Mouse (Mus musculus) forebrain, embryonic 15.5 days (tissue): ENCODE measurements around the gene Zfp352. TPM values are rescaled to one million over a fixed set of nuclear protein-coding genes. Genes with fewer than 3 reads are reported as not detected.
"Not testable (repeated sequence)": the region's sequence is repeated elsewhere in the genome, so short reads cannot be mapped to it uniquely, and the experiment has no call there.

Experiments
- ATAC-seq: fragments of 200-750 bp; cut with Nextera tagmentation; replicated peaks from 2 replicates; pipeline ENCODE4 v1.8.0; 2017; ENCODE audit warnings: mild to moderate bottlenecking, moderate TSS enrichment, moderate library complexity
- H3K27ac ChIP-seq: fragments of 300-500 bp; sonication (generic); replicated peaks from 2 replicates; pipeline ENCODE4 v1.5.1; 2015; ENCODE audit warnings: mild to moderate bottlenecking, inconsistent platforms
- H3K27me3 ChIP-seq: fragments of 300-500 bp; sonication (generic); 2 replicates; pipeline ENCODE4 v1.6.1; 2015; ENCODE audit warnings: inconsistent platforms
- H3K36me3 ChIP-seq: fragments of 300-500 bp; sonication (generic); 2 replicates; pipeline ENCODE4 v1.6.1; 2015; ENCODE audit warnings: mild to moderate bottlenecking, inconsistent platforms
- H3K4me1 ChIP-seq: fragments of 300-500 bp; sonication (generic); 2 replicates; pipeline ENCODE4 v1.6.1; 2015; ENCODE audit warnings: inconsistent platforms
- H3K4me2 ChIP-seq: fragments of 300-500 bp; sonication (generic); replicated peaks from 2 replicates; pipeline ENCODE4 v1.6.1; 2015; ENCODE audit warnings: mild to moderate bottlenecking, inconsistent platforms
- H3K4me3 ChIP-seq: fragments of 300-500 bp; sonication (generic); 2 replicates; pipeline ENCODE4 v1.5.1; 2015; ENCODE audit warnings: mild to moderate bottlenecking, inconsistent platforms
- H3K9ac ChIP-seq: fragments of 300-500 bp; sonication (generic); replicated peaks from 2 replicates; pipeline ENCODE4 v1.6.1; 2015; ENCODE audit warnings: mild to moderate bottlenecking, inconsistent platforms
- H3K9me3 ChIP-seq: fragments of 300-500 bp; sonication (generic); 2 replicates; pipeline ENCODE4 v1.6.1; 2016; ENCODE audit warnings: inconsistent platforms
- WGBS: fragments of 180-500 bp; shearing (Covaris S2); methylation state at CpG from one replicate; pipeline ENCODE4 v1.1.7; 2015; ENCODE audit warnings: mixed read lengths; 5-methylcytosine and 5-hydroxymethylcytosine counted together
- polyA plus RNA-seq: library from polyadenylated mRNA; unstranded; fragments of >200 nt; fragmentation: Nextera tagmentation; extraction: Ambion mirVana; gene quantifications from 2 replicates; pipeline ENCODE4 v1.2.1, GENCODE M21; 2015

The Zfp352 gene
- polyA plus RNA-seq: not detected in 2 replicates

GRCm38 (mm10) chr4:90218520-90218919 is at the start of gene Zfp352:
Gene Zfp352, plus strand, starts transcription at chr4:90218820.
- no peak within 1 kb of the TSS for H3K4me2 ChIP-seq
- H3K4me1 ChIP-seq: no peaks in the 10 kb centered on the region
- H3K9me3 ChIP-seq: no peaks in the 10 kb centered on the region
- no peak within 1 kb of the TSS for H3K4me3 ChIP-seq
- H3K36me3 ChIP-seq: no peaks in the 10 kb centered on the region
- no peak for ATAC-seq
- H3K9ac ChIP-seq: no peak within 1 kb of the TSS
- H3K27ac ChIP-seq: no peak within 1 kb of the TSS
- WGBS: 96% methylated on average over 2 of the region's 2 CpGs
- H3K27me3 ChIP-seq: no peaks in the 10 kb centered on the region

GRCm38 (mm10) chr4:90170890-90171483 is 47.6 kb upstream of the Zfp352 start:
- WGBS: 91% methylated on average over 3 of the region's 3 CpGs
- no peaks in the 10 kb centered on the region for H3K9me3 ChIP-seq
- H3K36me3 ChIP-seq: no peaks in the 10 kb centered on the region
- no peak overlapping the region for H3K27ac ChIP-seq
- H3K9ac ChIP-seq: no peak overlapping the region
- H3K4me3 ChIP-seq: no peak overlapping the region
- peak; percentile 91 for ATAC-seq
- H3K27me3 ChIP-seq: no peaks in the 10 kb centered on the region
- no peaks in the 10 kb centered on the region for H3K4me1 ChIP-seq
- no peak overlapping the region for H3K4me2 ChIP-seq

GRCm38 (mm10) chr4:90174036-90174435 is 44.6 kb upstream of the Zfp352 start:
- no peak for ATAC-seq
- Histone ChIP-seq H3K4me2 (no peak overlapping the region), H3K9ac (no peak overlapping the region), H3K27ac (no peak overlapping the region), H3K4me1 (no peaks in the 10 kb centered on the region), H3K27me3 (no peaks in the 10 kb centered on the region), H3K36me3 (no peaks in the 10 kb centered on the region), H3K9me3 (no peaks in the 10 kb centered on the region), H3K4me3 (no peak overlapping the region)
- 78% methylated on average over 1 of the region's 1 CpGs for WGBS

- no peak overlapping the region for H3K27ac ChIP-seq
- no peaks in the 10 kb centered on the region for H3K4me1 ChIP-seq
- ATAC-seq: no peak
- H3K4me3 ChIP-seq: no peak overlapping the region
- no peak overlapping the region for H3K9ac ChIP-seq
- no peaks in the 10 kb centered on the region for H3K36me3 ChIP-seq
- no peaks in the 10 kb centered on the region for H3K27me3 ChIP-seq
- 86% methylated on average over 5 of the region's 5 CpGs for WGBS
- no peaks in the 10 kb centered on the region for H3K9me3 ChIP-seq
- H3K4me2 ChIP-seq: no peak overlapping the region
Measured at GRCm38 (mm10) chr4:90203421-90203820, 15.2 kb upstream of the Zfp352 start.

- no peak for ATAC-seq
- 31% methylated on average over 1 of the region's 1 CpGs for WGBS
- no peaks in the 10 kb centered on the region for H3K27me3 ChIP-seq
- H3K4me3 ChIP-seq: no peak overlapping the region
- no peaks in the 10 kb centered on the region for H3K36me3 ChIP-seq
- no peak overlapping the region for H3K27ac ChIP-seq
- H3K4me2 ChIP-seq: no peak overlapping the region
- no peak overlapping the region for H3K9ac ChIP-seq
- no peaks in the 10 kb centered on the region for H3K9me3 ChIP-seq
- H3K4me1 ChIP-seq: no peaks in the 10 kb centered on the region
Measured at GRCm38 (mm10) chr4:90211475-90211874, 7.1 kb upstream of the Zfp352 start.

GRCm38 (mm10) chr4:90212076-90212475 is 6.5 kb upstream of the Zfp352 start:
- H3K9me3 ChIP-seq: no peaks in the 10 kb centered on the region
- no peak for ATAC-seq
- H3K9ac ChIP-seq: no peak overlapping the region
- H3K4me1 ChIP-seq: no peaks in the 10 kb centered on the region
- H3K4me3 ChIP-seq: no peak overlapping the region
- H3K4me2 ChIP-seq: no peak overlapping the region
- H3K27me3 ChIP-seq: no peaks in the 10 kb centered on the region
- H3K27ac ChIP-seq: no peak overlapping the region
- 67% methylated on average over 3 of the region's 3 CpGs for WGBS
- H3K36me3 ChIP-seq: no peaks in the 10 kb centered on the region

- ATAC-seq, H3K27ac ChIP-seq, H3K27me3 ChIP-seq, H3K4me3 ChIP-seq, H3K4me1 ChIP-seq, H3K4me2 ChIP-seq, H3K9ac ChIP-seq, H3K9me3 ChIP-seq, H3K36me3 ChIP-seq: not testable (repeated sequence)
- WGBS: 96% methylated on average over 5 of the region's 5 CpGs
Measured at GRCm38 (mm10) chr4:90235646-90236045, 17.0 kb downstream of the Zfp352 start.

GRCm38 (mm10) chr4:90269781-90270180 is 51.2 kb downstream of the Zfp352 start:
- H3K9me3 ChIP-seq: no peaks in the 10 kb centered on the region
- H3K9ac ChIP-seq: no peak overlapping the region
- H3K4me2 ChIP-seq: no peak overlapping the region
- no peaks in the 10 kb centered on the region for H3K27me3 ChIP-seq
- H3K27ac ChIP-seq: no peak overlapping the region
- H3K4me1 ChIP-seq: no peaks in the 10 kb centered on the region
- no peak for ATAC-seq
- no peaks in the 10 kb centered on the region for H3K36me3 ChIP-seq
- H3K4me3 ChIP-seq: no peak overlapping the region
